Mouse (Mus musculus) G1E (cell line): ENCODE measurements around the gene Cfap43.

Source experiments
- CTCF ChIP-seq: IDR thresholded peaks from 2 replicates; pipeline ENCODE4 v1.5.1; 2012; ENCODE audit warnings: low read depth, low read length, inconsistent platforms, mixed read lengths
- GATA1 ChIP-seq: IDR thresholded peaks from 2 replicates; pipeline ENCODE4 v1.6.1; 2012; ENCODE audit warnings: borderline replicate concordance, low read length, inconsistent platforms, mixed read lengths
- GATA2 ChIP-seq: IDR thresholded peaks from 2 replicates; pipeline ENCODE4 v1.6.1; 2012; ENCODE audit warnings: low read depth, low read length, inconsistent platforms, borderline replicate concordance

- TF ChIP-seq CTCF: no peak
- no peak for TF ChIP-seq GATA2
- TF ChIP-seq GATA1: no peak
Measured at GRCm38 (mm10) chr19:47725643-47726140, 193.4 kb downstream of the Cfap43 start.
